Mouse (Mus musculus) kidney, embryonic 14.5 days (tissue): ENCODE measurements around the gene Cryba4. TPM values are rescaled to one million over a fixed set of nuclear protein-coding genes. Genes with fewer than 3 reads are reported as not detected.

ENCODE experiments used
- ATAC-seq: fragments of 200-750 bp; cut with Nextera tagmentation; 2 replicates; pipeline ENCODE4 v1.8.0; 2017; ENCODE audit warnings: moderate number of reproducible peaks, mild to moderate bottlenecking, moderate TSS enrichment, moderate library complexity; ENCODE audit not compliant: low FRiP score, low TSS enrichment
- H3K27ac ChIP-seq: fragments of 300-500 bp; sonication (generic); 2 replicates; pipeline ENCODE4 v1.5.1; 2014; ENCODE audit warnings: low read depth, mild to moderate bottlenecking, low read length, moderate library complexity, mixed read lengths
- H3K27me3 ChIP-seq: fragments of 300-500 bp; sonication (generic); 2 replicates; pipeline ENCODE4 v1.6.1; 2014; ENCODE audit warnings: mild to moderate bottlenecking, low read length; ENCODE audit not compliant: control insufficient read depth, insufficient read depth
- H3K36me3 ChIP-seq: fragments of 300-500 bp; sonication (generic); 2 replicates; pipeline ENCODE4 v1.6.1; 2014; ENCODE audit warnings: low read length, mixed read lengths; ENCODE audit not compliant: control insufficient read depth, insufficient read depth
- H3K4me1 ChIP-seq: fragments of 300-500 bp; sonication (generic); 2 replicates; pipeline ENCODE4 v1.6.1; 2014; ENCODE audit warnings: low read length, mixed read lengths; ENCODE audit not compliant: control insufficient read depth, insufficient read depth
- H3K4me2 ChIP-seq: fragments of 300-500 bp; sonication (generic); replicated peaks from 2 replicates; pipeline ENCODE4 v1.6.1; 2014; ENCODE audit warnings: low read depth, mild to moderate bottlenecking, low read length
- H3K4me3 ChIP-seq: fragments of 300-500 bp; sonication (generic); 2 replicates; pipeline ENCODE4 v1.5.1; 2014; ENCODE audit warnings: mild to moderate bottlenecking, low read length
- H3K9ac ChIP-seq: fragments of 300-500 bp; sonication (generic); 2 replicates; pipeline ENCODE4 v1.6.1; 2014; ENCODE audit warnings: low read depth, mild to moderate bottlenecking, low read length, moderate library complexity
- H3K9me3 ChIP-seq: fragments of 300-500 bp; sonication (generic); 2 replicates; pipeline ENCODE4 v1.6.1; 2016; ENCODE audit warnings: low read length; ENCODE audit not compliant: control insufficient read depth
- WGBS: fragments of 180-500 bp; shearing (Covaris S2); extraction: QIAGEN DNeasy Blood & Tissue Kit; methylation state at CpG from one replicate; pipeline ENCODE4 v1.1.7; 2014; 5-methylcytosine and 5-hydroxymethylcytosine counted together
- polyA plus RNA-seq: library from polyadenylated mRNA; unstranded; fragments of >200 nt; fragmentation: Nextera tagmentation; extraction: Ambion mirVana; gene quantifications from 2 replicates; pipeline ENCODE4 v1.2.1, GENCODE M21; 2014

The Cryba4 gene
- polyA plus RNA-seq, 1 experiment from 2014 or later, result 0.83 TPM

DNA sequence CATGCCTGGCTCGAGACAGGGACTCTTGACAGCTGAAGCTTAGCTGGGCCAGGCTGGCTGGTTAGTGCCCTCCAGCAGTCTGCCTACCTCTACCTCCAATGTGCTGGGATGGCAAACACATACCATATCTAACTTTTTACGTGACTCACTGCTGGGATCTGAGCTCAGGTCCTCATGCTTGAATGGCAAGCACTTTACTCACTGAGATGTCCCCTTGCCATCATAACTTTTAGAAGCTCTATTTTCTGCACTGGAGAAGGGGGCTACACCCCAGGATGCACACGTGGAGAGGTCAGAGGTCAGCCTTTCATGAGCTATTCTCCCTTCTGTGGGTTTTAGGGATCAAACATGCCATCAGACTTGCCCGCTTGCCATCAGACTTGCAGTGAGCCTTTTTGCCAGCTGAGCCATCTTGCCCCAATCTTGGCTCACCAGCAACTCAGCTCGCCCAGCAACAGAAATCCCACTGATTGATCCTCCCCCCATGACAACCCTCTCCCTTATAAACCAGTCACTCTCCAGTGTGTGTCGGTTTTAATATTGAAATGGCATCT lies 39.5 kb downstream of the Cryba4 start:
- no peak overlapping the region for H3K4me2 ChIP-seq
- WGBS, result 77% methylated on average over 6 of the region's 6 CpGs
- no peak overlapping the region for H3K27ac ChIP-seq
- H3K9me3 ChIP-seq, result no peaks in the 10 kb centered on the region
- peaks cover 14% of the 10 kb centered on the region for H3K4me1 ChIP-seq
- H3K27me3 ChIP-seq, result no peaks in the 10 kb centered on the region; the same call in 1 of the 2 replicates
- no peaks in the 10 kb centered on the region for H3K36me3 ChIP-seq
- no peak overlapping the region for H3K4me3 ChIP-seq
- ATAC-seq, result no peak
- no peak overlapping the region for H3K9ac ChIP-seq

DNA sequence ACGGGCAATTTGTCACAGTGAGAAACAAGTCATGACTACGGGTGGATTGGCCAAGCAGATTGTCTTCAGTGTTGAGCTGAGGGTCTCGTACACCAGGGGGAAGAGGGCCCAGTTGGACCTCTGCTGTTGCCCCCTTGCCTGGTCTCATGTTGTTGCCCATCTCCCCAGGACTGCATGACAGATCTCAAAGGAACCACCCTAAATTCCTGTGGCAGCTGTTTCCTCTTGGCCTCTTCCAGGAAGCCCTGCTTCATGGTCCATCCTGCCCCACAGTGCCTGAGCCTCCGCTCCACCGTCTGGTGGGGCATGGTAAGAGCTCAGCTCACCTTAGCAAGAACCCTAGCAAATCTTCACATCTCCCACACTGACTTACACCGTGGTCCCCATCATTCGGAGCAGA lies 40.4 kb downstream of the Cryba4 start:
- no peaks in the 10 kb centered on the region for H3K9me3 ChIP-seq
- no peaks in the 10 kb centered on the region; the same call in 1 of the 2 replicates for H3K27me3 ChIP-seq
- H3K4me2 ChIP-seq, result no peak overlapping the region
- no peak overlapping the region for H3K27ac ChIP-seq
- WGBS, result 87% methylated on average over 7 of the region's 7 CpGs
- peaks cover 16% of the 10 kb centered on the region for H3K4me1 ChIP-seq
- H3K36me3 ChIP-seq, result no peaks in the 10 kb centered on the region
- no peak for ATAC-seq
- H3K9ac ChIP-seq, result no peak overlapping the region
- H3K4me3 ChIP-seq, result no peak overlapping the region

DNA sequence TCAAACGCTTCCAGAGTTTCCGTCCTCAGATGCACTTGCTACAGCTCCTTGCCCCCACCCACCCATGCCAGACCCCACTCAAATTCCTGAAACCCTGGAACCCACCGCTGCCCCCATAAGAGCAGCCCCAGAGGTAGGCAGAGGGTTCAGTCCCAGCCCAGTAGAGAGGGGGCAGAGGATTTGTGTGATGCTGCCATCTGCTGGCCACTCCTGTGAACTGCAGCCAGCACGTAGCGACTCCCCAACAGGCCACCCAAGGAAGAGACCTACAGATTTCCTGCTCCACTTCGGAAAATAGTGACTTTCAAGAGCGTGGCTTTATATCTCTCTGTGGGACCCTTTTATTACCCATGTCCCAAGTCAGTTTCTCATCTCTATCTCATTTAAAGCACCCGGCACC lies 42.2 kb downstream of the Cryba4 start:
- WGBS, result 31% methylated on average over 8 of the region's 8 CpGs

DNA sequence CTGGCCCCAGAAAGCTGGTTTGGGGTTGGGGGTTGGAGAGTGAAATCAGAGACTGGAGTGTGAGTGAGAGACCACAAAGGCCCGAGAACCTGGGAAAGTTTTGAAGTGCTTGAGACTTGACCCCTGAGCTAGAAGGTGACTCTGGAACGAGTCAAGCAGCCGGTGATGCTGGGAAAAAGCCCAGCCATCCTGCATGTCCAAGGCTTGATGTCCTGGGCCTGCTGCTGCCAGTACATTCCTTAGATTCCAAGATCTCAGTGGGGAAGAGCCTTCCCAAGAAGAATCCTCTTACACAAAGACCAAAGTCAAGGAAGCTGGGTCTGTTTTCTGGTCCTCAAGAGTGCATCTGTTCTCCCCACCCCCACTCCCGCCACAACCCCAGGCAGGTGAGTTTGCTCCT lies 44.0 kb downstream of the Cryba4 start:
- Histone ChIP-seq H3K9me3 (no peaks in the 10 kb centered on the region), H3K27ac (no peak overlapping the region), H3K9ac (no peak overlapping the region), H3K4me1 (peaks cover 8% of the 10 kb centered on the region; the same call in 1 of the 2 replicates), H3K4me3 (no peak overlapping the region), H3K36me3 (no peaks in the 10 kb centered on the region), H3K4me2 (no peak overlapping the region), H3K27me3 (no peaks in the 10 kb centered on the region)
- ATAC-seq, result no peak
- 35% methylated on average over 4 of the region's 4 CpGs for whole genome bisulfite sequencing

More for the DNA sequence above, 42.2 kb downstream of the Cryba4 start:
- H3K36me3 ChIP-seq, result no peaks in the 10 kb centered on the region
- no peaks in the 10 kb centered on the region for H3K27me3 ChIP-seq
- H3K4me3 ChIP-seq, result no peak overlapping the region
- peaks cover 14% of the 10 kb centered on the region for H3K4me1 ChIP-seq
- H3K9ac ChIP-seq, result no peak overlapping the region
- no peak overlapping the region for H3K27ac ChIP-seq
- no peak overlapping the region for H3K4me2 ChIP-seq
- no peaks in the 10 kb centered on the region for H3K9me3 ChIP-seq
- ATAC-seq, result no peak

DNA sequence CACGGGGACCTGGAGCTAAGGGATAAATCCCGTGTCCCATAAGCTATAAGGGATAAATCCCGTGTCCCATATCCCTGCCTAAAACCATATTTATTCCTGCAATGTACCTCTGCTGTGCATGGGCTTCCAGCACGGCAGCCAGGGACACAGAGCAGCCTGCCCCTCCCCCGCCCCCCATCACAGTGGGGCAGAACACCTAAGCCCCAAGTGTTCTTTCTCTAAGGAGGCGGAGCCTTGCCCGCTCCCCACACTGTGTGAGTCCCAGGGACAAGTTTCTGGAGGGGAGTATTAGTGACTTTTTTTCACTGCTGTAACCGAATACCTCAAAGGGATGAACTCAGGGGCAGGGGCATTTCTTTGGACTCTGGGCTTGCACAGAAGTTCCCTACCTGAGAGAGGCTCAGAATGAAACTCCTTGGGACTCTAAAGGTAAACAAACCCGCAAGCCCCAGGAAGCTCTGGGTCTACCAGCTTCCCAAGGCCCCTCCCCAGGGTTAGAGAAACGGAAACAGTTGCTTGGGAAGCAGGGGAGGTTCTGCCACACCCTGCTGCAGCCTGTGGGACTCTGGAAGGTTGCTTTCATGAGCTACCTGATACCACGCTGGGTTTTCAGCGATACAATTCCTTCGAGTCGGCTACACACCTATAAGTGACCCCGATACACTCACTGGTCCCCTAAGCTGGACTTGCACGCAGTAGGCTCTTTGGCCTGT lies 45.6 kb downstream of the Cryba4 start:
- Histone ChIP-seq H3K9me3 (no peaks in the 10 kb centered on the region), H3K36me3 (no peaks in the 10 kb centered on the region), H3K9ac (no peak overlapping the region), H3K27me3 (no peaks in the 10 kb centered on the region), H3K4me2 (peak overlapping the region; percentile 11; the same call in 1 of the 2 replicates), H3K4me1 (peaks cover 8% of the 10 kb centered on the region; the same call in 1 of the 2 replicates), H3K4me3 (no peak overlapping the region), H3K27ac (no peak overlapping the region)
- peak; percentile 36; the same call in 1 of the 2 replicates for ATAC-seq
- 19% methylated on average over 16 of the region's 16 CpGs for WGBS

DNA sequence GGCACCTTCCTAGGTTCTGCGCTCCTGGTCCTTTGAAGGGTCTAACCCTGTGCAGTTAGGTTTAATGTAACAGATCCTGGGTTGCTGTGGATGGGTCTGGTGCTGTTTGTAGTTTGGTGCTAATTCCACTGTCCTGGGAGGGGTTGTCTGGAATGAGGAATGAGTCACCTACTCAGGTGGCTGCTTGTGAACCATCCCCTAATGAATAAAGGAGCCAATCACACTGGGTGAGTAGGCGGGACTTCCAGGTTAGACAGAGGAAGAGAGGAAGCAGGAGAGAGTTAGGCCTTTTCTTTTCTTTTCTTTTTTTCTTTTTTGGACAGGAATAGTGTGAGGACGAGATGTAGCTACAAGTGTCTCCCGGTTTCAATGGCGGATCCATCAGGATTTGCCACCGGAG lies 52.7 kb downstream of the Cryba4 start:
- no peaks in the 10 kb centered on the region for H3K9me3 ChIP-seq
- no peak overlapping the region for H3K9ac ChIP-seq
- no peaks in the 10 kb centered on the region for H3K27me3 ChIP-seq
- WGBS, result 87% methylated on average over 6 of the region's 6 CpGs
- no peaks in the 10 kb centered on the region for H3K36me3 ChIP-seq
- no peak overlapping the region for H3K4me2 ChIP-seq
- H3K27ac ChIP-seq, result no peak overlapping the region
- no peaks in the 10 kb centered on the region for H3K4me1 ChIP-seq
- no peak for ATAC-seq
- H3K4me3 ChIP-seq, result no peak overlapping the region

Other genes starting within 250 kb of the Cryba4 start
- 0.83 and 1.0 TPM in 2 replicates for gene Crybb1, start 3.3 kb upstream of the Cryba4 start, polyA plus RNA-seq
- 39.9 and 50.3 TPM in 2 replicates for gene Tpst2, start 24.2 kb upstream of the Cryba4 start, polyA plus RNA-seq
- gene Tfip11, start 73.8 kb upstream of the Cryba4 start, polyA plus RNA-seq, result 15.7 and 22.3 TPM in 2 replicates
- 46.0 and 47.0 TPM in 2 replicates for gene Srrd, start 90.5 kb upstream of the Cryba4 start, polyA plus RNA-seq
- 35.4 and 37.6 TPM in 2 replicates for gene Hps4, start 90.6 kb upstream of the Cryba4 start, polyA plus RNA-seq
- 0.12 and 0.41 TPM in 2 replicates for gene Gm6583, start 103.5 kb upstream of the Cryba4 start, polyA plus RNA-seq
- gene Asphd2, start 142.3 kb upstream of the Cryba4 start, polyA plus RNA-seq, result 8.2 and 9.0 TPM in 2 replicates
- not detected in 2 replicates for gene Gm6588, start 196.9 kb upstream of the Cryba4 start, polyA plus RNA-seq